Comparison of ENCODE assay signal across 9 mouse cellular contexts in genomic region chr7:25290911-25291310, GRCm38 (mm10). TPM values are rescaled to one million over a fixed set of nuclear protein-coding genes. Genes with fewer than 3 reads are reported as not detected.
DNase-seq lines count a peak whose midpoint lies in the region.
"Had no signal": no experiment of that assay in that cellular context is flagged by ENCODE, and none has a peak within 500 bp of the region (broad histone marks: within the 10 kb centered on the region; RNA-seq: fewer than 3 reads in every experiment).

No protein-coding gene starts in this region.

- DNase-seq in gastrocnemius, postnatal 14 days: peak; percentile 58
- DNase-seq in gastrocnemius, postnatal 25 days: no peak
- peak; percentile 59 for DNase-seq in right cerebral cortex, postnatal 4 days
- no peak for DNase-seq in right cerebral cortex, postnatal 36 days (ENCODE audit: low spot score in 2 of 2)
- peak; percentile 46 to 54 for DNase-seq in heart, postnatal 10 days
- DNase-seq in lung, postnatal 36 days: peak; percentile 54
- no peak for DNase-seq in thymus, postnatal 0 days (ENCODE audit: low spot score)
- no peak for DNase-seq in natural killer cell, adult 2 months (ENCODE audit: low spot score in 2 of 2)

- intact Hi-C loops in gastrocnemius, postnatal 14 days (cut with DNase I; ENCODE audit: low total_unique reads): no loop called here
- intact Hi-C loops in heart, postnatal 10 days (cut with DNase I): no loop called here

RNA-seq across cellular contexts. Expression of gene Pafah1b3, which starts 6.9 kb away (rescaled TPM):
- total RNA-seq in gastrocnemius, postnatal 14 days (2021): 1 to 10 TPM; 3.0 to 4.5 TPM
- total RNA-seq in gastrocnemius, postnatal 25 days (2021): 1 to 10 TPM; 1.4 to 1.5 TPM
- total RNA-seq in heart, postnatal 10 days (2021): 10 to 100 TPM; 12.8 to 16.0 TPM
- 142 TPM in 2 replicates for polyA plus RNA-seq in thymus, postnatal 0 days (2015; fragmentation: Nextera tagmentation; extraction: Ambion mirVana)

RNA-seq across cellular contexts. Expression of gene Prr19, which starts 10.3 kb away (rescaled TPM):
- not detected for total RNA-seq in gastrocnemius, postnatal 14 days (2021)
- not detected for total RNA-seq in gastrocnemius, postnatal 25 days (2021)
- not detected for total RNA-seq in heart, postnatal 10 days (2021)
- 0.22 and 0.23 TPM in 2 replicates for polyA plus RNA-seq in thymus, postnatal 0 days (2015; fragmentation: Nextera tagmentation; extraction: Ambion mirVana)
- total RNA-seq: G1E had no signal

RNA-seq across cellular contexts. Expression of gene Tmem145, which starts 15.0 kb away (rescaled TPM):
- not detected for total RNA-seq in gastrocnemius, postnatal 14 days (2021)
- not detected for total RNA-seq in gastrocnemius, postnatal 25 days (2021)
- total RNA-seq in heart, postnatal 10 days (2021): not detected
- polyA plus RNA-seq in thymus, postnatal 0 days (2015; fragmentation: Nextera tagmentation; extraction: Ambion mirVana): not detected in 2 replicates
- total RNA-seq: G1E had no signal
- polyA plus RNA-seq: G1E had no signal

RNA-seq across cellular contexts. Expression of gene Cic, which starts 23.4 kb away (rescaled TPM):
- total RNA-seq in gastrocnemius, postnatal 14 days (2021): 10 to 100 TPM; 38.2 to 44.1 TPM
- 10 to 100 TPM; 29.0 to 30.4 TPM for total RNA-seq in gastrocnemius, postnatal 25 days (2021)
- 10 to 100 TPM; 88.4 to 90.5 TPM for total RNA-seq in heart, postnatal 10 days (2021)
- polyA plus RNA-seq in thymus, postnatal 0 days (2015; fragmentation: Nextera tagmentation; extraction: Ambion mirVana): 28.4 and 37.2 TPM in 2 replicates

RNA-seq across cellular contexts. Expression of gene Megf8, which starts 26.1 kb away (rescaled TPM):
- 10 to 100 TPM; 18.5 to 19.7 TPM for total RNA-seq in gastrocnemius, postnatal 14 days (2021)
- 10 to 100 TPM; 15.5 to 18.7 TPM for total RNA-seq in gastrocnemius, postnatal 25 days (2021)
- total RNA-seq in heart, postnatal 10 days (2021): 10 to 100 TPM; 28.8 to 29.9 TPM
- polyA plus RNA-seq in thymus, postnatal 0 days (2015; fragmentation: Nextera tagmentation; extraction: Ambion mirVana): 1.9 and 2.0 TPM in 2 replicates

Comparison
In these comparisons a context has a peak if more than half of its experiments do, and no peak if none do; other contexts are left out.
1. DNase-seq: peak in gastrocnemius, postnatal 14 days (single experiment), right cerebral cortex, postnatal 4 days (single experiment), heart, postnatal 10 days (2 of 2) and lung, postnatal 36 days (single experiment); none in gastrocnemius, postnatal 25 days (single experiment), right cerebral cortex, postnatal 36 days (0 of 2), thymus, postnatal 0 days (single experiment) and natural killer cell, adult 2 months (0 of 2).